Mouse (Mus musculus) erythroid progenitor cell, adult 5-6 weeks (primary cell): ENCODE measurements around the gene Gm28551. TPM values are rescaled to one million over a fixed set of nuclear protein-coding genes. Genes with fewer than 3 reads are reported as not detected.

Source experiments
- ATAC-seq: replicated peaks from 2 replicates; pipeline ENCODE4 v1.8.0; 2016; ENCODE audit warnings: moderate number of reproducible peaks, mild to moderate bottlenecking, moderate TSS enrichment, inconsistent platforms; ENCODE audit not compliant: poor library complexity, low FRiP score, severe bottlenecking
- total RNA-seq, 2 experiments: library from RNA; stranded (forward) in 1 of 2; stranded (reverse) in 1 of 2; fragments of 150-400 nt in 1 of 2; fragments of 186-747, 209-891 nt in 1 of 2; gene quantifications; 2 replicates each; pipeline versions ENCODE4 v1.2.3 to v1.2.4; 2015 to 2017; ENCODE audit warnings: low replicate concordance in 2 of 2

The Gm28551 gene
- total RNA-seq, 2 experiments from 2014 or later: not detected

- ATAC-seq: peak; percentile 99
Measured at GRCm38 (mm10) chr1:53296581-53297383, 55.7 kb downstream of the Gm28551 start, which contains the start of the genes Pms1, Ormdl1 and Gm28778. Gene Pms1 (minus strand): TSS chr1:53297018. Gene Ormdl1 (plus strand): TSS chr1:53297095. Gene Gm28778 (plus strand): TSS chr1:53297111.

- ATAC-seq: no peak
Measured at GRCm38 (mm10) chr1:53291197-53291596, 61.3 kb downstream of the Gm28551 start.

Other genes starting within 250 kb of the Gm28551 start
- gene 1700019A02Rik, start 165.0 kb downstream of the Gm28551 start, total RNA-seq (2015; ENCODE audit: low replicate concordance): not detected in 2 replicates
- gene 1700019A02Rik, start 165.0 kb downstream of the Gm28551 start, total RNA-seq (2017; ENCODE audit: low replicate concordance): not detected in 2 replicates
- 13.4 and 18.7 TPM in 2 replicates for gene Pms1, start 55.6 kb downstream of the Gm28551 start, total RNA-seq (2015; ENCODE audit: low replicate concordance)
- gene Pms1, start 55.6 kb downstream of the Gm28551 start, total RNA-seq (2017; ENCODE audit: low replicate concordance): 10.2 and 16.7 TPM in 2 replicates
- 17.3 and 31.0 TPM in 2 replicates for gene Ormdl1, start 55.6 kb downstream of the Gm28551 start, total RNA-seq (2015; ENCODE audit: low replicate concordance)
- gene Ormdl1, start 55.6 kb downstream of the Gm28551 start, total RNA-seq (2017; ENCODE audit: low replicate concordance): 23.9 and 27.2 TPM in 2 replicates
- not detected in 2 replicates for gene Gm28778, start 55.6 kb downstream of the Gm28551 start, total RNA-seq (2015; ENCODE audit: low replicate concordance)
- gene Gm28778, start 55.6 kb downstream of the Gm28551 start, total RNA-seq (2017; ENCODE audit: low replicate concordance): not detected in 2 replicates
- 10.1 and 49.9 TPM in 2 replicates for gene Osgepl1, start 39.0 kb downstream of the Gm28551 start, total RNA-seq (2015; ENCODE audit: low replicate concordance)
- gene Osgepl1, start 39.0 kb downstream of the Gm28551 start, total RNA-seq (2017; ENCODE audit: low replicate concordance): 20.1 and 26.4 TPM in 2 replicates
- not detected in 2 replicates for gene Asdurf, start within 50 bp of the Gm28551 start, total RNA-seq (2015; ENCODE audit: low replicate concordance)
- gene Asdurf, start within 50 bp of the Gm28551 start, total RNA-seq (2017; ENCODE audit: low replicate concordance): 6.0 and 55.6 TPM in 2 replicates
- gene Asnsd1, start 85 bp upstream of the Gm28551 start, total RNA-seq (2015; ENCODE audit: low replicate concordance): 62.3 and 96.8 TPM in 2 replicates
- gene Asnsd1, start 85 bp upstream of the Gm28551 start, total RNA-seq (2017; ENCODE audit: low replicate concordance): 32.8 and 44.5 TPM in 2 replicates